Mouse (Mus musculus): ENCODE results near the gene Gm45140. TPM values are rescaled to one million over a fixed set of nuclear protein-coding genes. Genes with fewer than 3 reads are reported as not detected.
A peak's percentile ranks its signal among the peaks of the same experiment; 100 is the strongest.

Gene Gm45140
- 2.5 and 8.9 TPM in 2 replicates for polyA plus RNA-seq (2011; ENCODE audit: insufficient read length, low read depth, missing spikeins)

DNA sequence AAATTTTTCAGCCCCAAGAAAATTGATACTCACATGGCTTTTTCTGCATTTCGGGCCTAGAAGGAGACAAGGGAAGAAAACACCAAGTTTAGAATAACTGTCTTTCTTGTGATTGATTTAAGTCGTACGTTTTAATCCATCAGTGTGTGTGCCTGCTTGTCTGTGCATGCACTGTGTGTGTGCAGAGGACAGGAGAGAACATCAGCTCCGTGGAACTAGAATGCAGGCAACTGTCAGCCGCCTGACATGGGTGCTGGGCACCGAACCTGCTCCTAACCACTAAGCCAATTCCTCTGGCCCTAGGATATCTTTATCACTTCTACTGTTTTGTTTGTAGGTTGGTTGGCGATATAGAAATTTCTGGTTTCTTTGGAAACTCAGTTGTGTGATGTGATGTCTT lies at the start of gene Gm45140:
Gene Gm45140, minus strand, starts transcription at position 101 of the 400 bp plus-strand sequence.
- Histone ChIP-seq H3K4me1 (ENCODE audit: control insufficient read depth, insufficient read depth, low read length) (no peaks in the 10 kb centered on the region), H3K4me3 (ENCODE audit: insufficient read depth, low read length) (no peak within 1 kb of the TSS)
- no peak for TF ChIP-seq POLR2A (IDR thresholded peaks at IDR 0.05; ENCODE audit: low read depth, low read length)
- TF ChIP-seq CTCF (IDR thresholded peaks at IDR 0.05; ENCODE audit: borderline replicate concordance, insufficient read depth, low read length) = no peak

DNA sequence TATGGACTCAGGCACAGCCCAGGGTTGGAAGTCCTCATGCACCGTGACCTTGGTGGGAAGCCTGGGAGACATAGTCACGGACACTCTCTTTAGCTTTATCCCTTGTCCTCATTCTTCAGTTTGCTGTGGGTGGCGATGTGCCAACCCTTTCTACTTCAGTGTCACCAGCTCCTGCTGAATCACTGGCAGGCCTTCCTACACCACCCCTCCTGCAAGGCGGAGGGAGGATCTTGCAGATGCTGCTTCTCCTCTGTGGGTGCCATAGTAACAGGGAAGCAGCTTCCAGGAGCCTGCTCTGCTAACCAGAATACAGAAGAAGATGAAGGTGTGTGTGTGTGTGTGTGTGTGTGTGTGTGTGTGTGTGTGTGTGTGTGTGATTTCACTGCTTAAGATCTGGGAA lies 47.2 kb upstream of the Gm45140 start:
- H3K4me1 ChIP-seq (ENCODE audit: control insufficient read depth, insufficient read depth, low read length) = no peaks in the 10 kb centered on the region
- TF ChIP-seq CTCF (IDR thresholded peaks at IDR 0.05; ENCODE audit: borderline replicate concordance, insufficient read depth, low read length) (no peak), POLR2A (IDR thresholded peaks at IDR 0.05; ENCODE audit: low read depth, low read length) (no peak)
- H3K27ac ChIP-seq (ENCODE audit: insufficient read depth, low read length) = no peak overlapping the region
- H3K4me3 ChIP-seq (ENCODE audit: insufficient read depth, low read length) = no peak overlapping the region

More for the DNA sequence above, at the start of gene Gm45140:
- H3K27ac ChIP-seq (ENCODE audit: insufficient read depth, low read length) = no peak within 1 kb of the TSS

DNA sequence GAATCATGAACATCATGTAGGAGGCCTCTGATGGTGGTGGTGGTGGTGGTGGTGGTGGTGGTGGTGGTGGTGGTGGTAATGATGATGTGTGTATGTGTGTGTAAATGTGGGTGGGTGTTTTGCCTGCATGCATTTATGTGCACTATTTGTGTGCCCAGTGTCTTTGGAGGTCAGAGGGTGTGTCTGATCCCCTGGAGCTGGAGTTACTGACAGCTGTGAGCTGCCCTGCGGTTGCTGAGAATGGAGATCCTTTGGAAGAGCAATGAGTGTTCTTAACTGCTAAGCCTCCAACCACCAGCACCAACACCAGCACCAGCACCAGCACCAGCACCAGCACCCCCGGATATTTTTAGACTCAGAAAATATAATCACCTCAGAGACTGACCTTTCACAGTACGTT lies 46.6 kb upstream of the Gm45140 start:
- H3K4me1 ChIP-seq (ENCODE audit: control insufficient read depth, insufficient read depth, low read length) = no peaks in the 10 kb centered on the region

DNA sequence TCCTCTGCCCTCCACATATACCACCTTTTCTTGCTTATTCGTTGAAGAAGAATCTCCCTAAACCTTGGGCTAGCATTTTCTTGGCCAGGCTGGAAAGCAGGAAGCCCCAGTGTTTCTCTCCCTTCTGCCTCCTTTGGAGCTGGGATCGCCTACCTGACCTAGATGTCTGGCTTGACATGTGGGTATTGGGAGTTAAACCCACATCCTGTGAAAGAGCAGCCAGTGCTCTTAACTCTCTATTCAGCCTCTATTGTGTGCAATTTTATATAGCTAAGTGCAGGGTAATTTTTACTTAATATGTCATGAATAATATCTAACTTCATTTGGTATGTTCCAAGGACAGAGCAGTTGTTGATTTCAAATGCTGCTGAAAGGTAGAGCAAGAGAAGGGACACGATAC lies 44.0 kb upstream of the Gm45140 start:
- no peak overlapping the region for H3K4me3 ChIP-seq (ENCODE audit: insufficient read depth, low read length)
- TF ChIP-seq CTCF (IDR thresholded peaks at IDR 0.05; ENCODE audit: borderline replicate concordance, insufficient read depth, low read length) = no peak
- H3K4me1 ChIP-seq (ENCODE audit: control insufficient read depth, insufficient read depth, low read length) = peaks cover 6% of the 10 kb centered on the region; the same call in 1 of the 2 replicates
- no peak overlapping the region for H3K27ac ChIP-seq (ENCODE audit: insufficient read depth, low read length)

More for the DNA sequence above, 46.6 kb upstream of the Gm45140 start:
- Histone ChIP-seq H3K27ac (ENCODE audit: insufficient read depth, low read length) (no peak overlapping the region), H3K4me3 (ENCODE audit: insufficient read depth, low read length) (no peak overlapping the region)
- TF ChIP-seq CTCF (IDR thresholded peaks at IDR 0.05; ENCODE audit: borderline replicate concordance, insufficient read depth, low read length) (no peak), POLR2A (IDR thresholded peaks at IDR 0.05; ENCODE audit: low read depth, low read length) (no peak)

DNA sequence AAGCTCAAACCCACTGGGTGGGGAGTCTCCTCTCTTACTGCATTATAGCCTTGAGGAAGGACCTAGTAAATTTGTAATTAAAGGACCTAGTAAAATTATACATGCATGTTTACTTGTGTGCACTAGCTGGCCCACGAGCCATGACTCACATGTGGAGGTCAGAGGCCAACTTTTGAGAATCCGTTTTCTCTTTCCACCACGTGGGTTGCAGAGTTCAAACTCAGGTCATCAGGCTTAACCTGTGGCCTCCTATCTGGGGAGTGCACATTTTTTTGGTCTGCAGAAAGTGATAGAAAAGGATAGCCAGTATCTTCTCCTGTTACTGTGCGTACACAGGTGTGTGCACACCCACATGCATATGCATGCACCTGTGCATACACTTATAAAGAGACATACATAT lies 43.4 kb upstream of the Gm45140 start:
- H3K4me3 ChIP-seq (ENCODE audit: insufficient read depth, low read length) = no peak overlapping the region
- no peak overlapping the region for H3K27ac ChIP-seq (ENCODE audit: insufficient read depth, low read length)
- H3K4me1 ChIP-seq (ENCODE audit: control insufficient read depth, insufficient read depth, low read length) = peaks cover 6% of the 10 kb centered on the region; the same call in 1 of the 2 replicates
- TF ChIP-seq POLR2A (IDR thresholded peaks at IDR 0.05; ENCODE audit: low read depth, low read length) (no peak), CTCF (IDR thresholded peaks at IDR 0.05; ENCODE audit: borderline replicate concordance, insufficient read depth, low read length) (no peak)

DNA sequence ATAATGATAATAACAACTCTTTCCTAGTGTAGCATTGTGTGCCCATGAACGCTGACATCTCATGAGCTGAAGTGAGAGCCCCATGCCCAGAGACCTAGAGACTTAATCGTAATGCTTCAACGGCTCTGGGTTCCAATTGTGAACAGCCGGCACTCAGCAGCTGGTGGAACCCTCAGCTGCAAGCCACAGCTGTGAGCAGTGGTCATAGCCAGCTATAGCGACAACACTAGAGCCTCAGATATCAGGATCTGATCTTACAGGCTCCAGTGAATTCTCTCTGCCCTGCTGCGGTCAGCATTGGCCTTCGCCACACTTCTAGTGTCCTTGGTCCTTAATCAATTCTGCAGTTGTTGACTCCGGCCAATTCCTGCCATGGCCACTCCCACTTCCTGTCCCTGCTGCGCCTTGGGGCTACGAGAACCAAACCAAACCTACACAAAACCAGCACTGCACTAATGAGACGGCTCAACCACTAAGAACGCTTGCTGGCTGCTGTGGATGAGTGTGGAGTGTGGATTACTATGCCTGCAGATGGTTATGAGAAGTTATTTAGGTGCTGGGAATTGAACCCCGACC lies 40.6 kb upstream of the Gm45140 start:
- H3K27ac ChIP-seq (ENCODE audit: insufficient read depth, low read length) = no peak overlapping the region; the same call in 1 of the 2 replicates
- no peak overlapping the region for H3K4me3 ChIP-seq (ENCODE audit: insufficient read depth, low read length)
- H3K4me1 ChIP-seq (ENCODE audit: control insufficient read depth, insufficient read depth, low read length) = peaks cover 6% of the 10 kb centered on the region; the same call in 1 of the 2 replicates
- TF ChIP-seq CTCF (IDR thresholded peaks at IDR 0.05; ENCODE audit: borderline replicate concordance, insufficient read depth, low read length) = no peak
- TF ChIP-seq POLR2A (IDR thresholded peaks at IDR 0.05; ENCODE audit: low read depth, low read length) = no peak

DNA sequence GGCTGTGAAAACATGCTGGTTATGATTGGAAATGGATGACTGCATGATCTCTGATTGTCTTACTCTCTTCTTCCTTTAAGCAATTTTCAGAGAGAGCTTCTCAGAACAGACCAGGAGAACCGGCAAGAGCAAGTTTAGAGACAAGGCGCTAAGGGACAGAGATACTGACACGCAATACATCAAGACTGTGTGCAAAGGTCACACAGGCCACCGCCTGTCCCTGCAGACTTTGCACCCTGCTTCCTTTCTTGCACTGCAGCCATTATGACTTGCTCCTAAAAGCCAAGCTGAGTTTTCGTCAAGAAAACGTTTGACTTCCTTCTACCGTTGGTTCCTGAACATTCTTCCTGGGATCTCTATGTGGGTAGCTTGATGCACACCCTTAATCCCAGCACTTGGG lies 40.0 kb upstream of the Gm45140 start:
- H3K27ac ChIP-seq (ENCODE audit: insufficient read depth, low read length) = peak overlapping the region; percentile 84
- peaks cover 6% of the 10 kb centered on the region; the same call in 1 of the 2 replicates for H3K4me1 ChIP-seq (ENCODE audit: control insufficient read depth, insufficient read depth, low read length)
- TF ChIP-seq CTCF (IDR thresholded peaks at IDR 0.05; ENCODE audit: borderline replicate concordance, insufficient read depth, low read length) (no peak), POLR2A (IDR thresholded peaks at IDR 0.05; ENCODE audit: low read depth, low read length) (no peak)

DNA sequence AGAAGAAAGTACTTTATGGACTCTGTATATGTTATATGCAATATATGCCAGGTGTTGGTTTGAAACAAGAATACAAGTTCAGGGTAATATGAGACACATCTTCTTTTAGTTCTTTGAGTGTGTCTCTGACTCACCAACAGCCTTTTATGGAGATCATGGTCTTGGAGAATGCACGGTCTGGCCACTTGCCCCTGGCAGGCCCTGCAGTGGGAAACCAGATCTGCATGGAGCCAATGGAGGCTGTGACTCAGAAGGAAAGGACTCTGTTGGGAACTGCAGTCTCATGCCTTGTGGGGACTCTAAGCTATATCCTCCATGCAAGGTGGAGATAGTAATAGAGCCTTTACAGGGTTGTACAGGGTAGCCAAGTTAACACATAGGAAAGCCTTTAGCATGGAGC lies 39.5 kb upstream of the Gm45140 start:
- peak overlapping the region; percentile 84 for H3K27ac ChIP-seq (ENCODE audit: insufficient read depth, low read length)
- TF ChIP-seq CTCF (IDR thresholded peaks at IDR 0.05; ENCODE audit: borderline replicate concordance, insufficient read depth, low read length) (no peak), POLR2A (IDR thresholded peaks at IDR 0.05; ENCODE audit: low read depth, low read length) (no peak)
- H3K4me3 ChIP-seq (ENCODE audit: insufficient read depth, low read length) = no peak overlapping the region

More for the DNA sequence above, 40.0 kb upstream of the Gm45140 start:
- no peak overlapping the region for H3K4me3 ChIP-seq (ENCODE audit: insufficient read depth, low read length)

DNA sequence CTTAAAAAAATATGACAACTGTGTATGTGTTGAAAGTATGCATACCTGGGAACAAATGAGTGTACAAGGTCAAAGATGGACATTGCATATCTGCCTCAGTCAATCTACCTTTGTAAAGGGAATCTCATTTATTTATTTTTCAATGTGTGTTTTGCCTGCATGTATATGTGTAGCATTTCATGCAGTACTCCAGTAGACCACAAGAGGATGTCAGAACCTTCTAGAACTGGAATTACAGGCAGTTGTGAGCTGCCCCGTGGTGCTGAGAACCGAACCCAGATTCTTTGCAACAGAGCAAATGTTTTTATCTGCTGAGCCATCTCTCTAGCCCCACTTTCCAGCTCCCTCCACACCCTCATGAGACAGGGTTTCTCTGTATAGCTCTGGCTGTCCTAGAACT lies 38.4 kb upstream of the Gm45140 start:
- Histone ChIP-seq H3K27ac (ENCODE audit: insufficient read depth, low read length) (no peak overlapping the region), H3K4me1 (ENCODE audit: control insufficient read depth, insufficient read depth, low read length) (peaks cover 6% of the 10 kb centered on the region; the same call in 1 of the 2 replicates), H3K4me3 (ENCODE audit: insufficient read depth, low read length) (no peak overlapping the region)
- TF ChIP-seq POLR2A (IDR thresholded peaks at IDR 0.05; ENCODE audit: low read depth, low read length) (no peak), CTCF (IDR thresholded peaks at IDR 0.05; ENCODE audit: borderline replicate concordance, insufficient read depth, low read length) (no peak)

More for the DNA sequence above, 39.5 kb upstream of the Gm45140 start:
- peaks cover 6% of the 10 kb centered on the region; the same call in 1 of the 2 replicates for H3K4me1 ChIP-seq (ENCODE audit: control insufficient read depth, insufficient read depth, low read length)

DNA sequence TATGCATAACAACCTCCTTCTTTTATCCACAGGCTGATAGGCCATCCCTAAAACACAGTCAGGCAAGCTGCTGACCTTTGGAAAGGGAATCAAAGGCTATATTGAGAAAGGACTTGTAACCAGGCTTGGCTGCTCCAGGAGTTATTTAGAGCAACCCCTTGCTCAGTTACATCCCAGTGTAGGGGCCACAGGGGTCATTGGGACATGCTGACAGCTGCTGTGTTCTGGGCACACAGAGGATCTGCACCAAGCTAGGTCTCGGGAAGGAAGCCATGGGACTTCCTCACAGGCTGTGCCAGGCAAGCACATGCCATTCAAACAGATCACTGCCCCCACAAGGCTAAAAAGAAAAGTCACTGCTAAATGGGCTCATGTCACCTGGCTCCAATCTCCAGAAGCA lies 37.5 kb upstream of the Gm45140 start:
- TF ChIP-seq POLR2A (IDR thresholded peaks at IDR 0.05; ENCODE audit: low read depth, low read length) (no peak), CTCF (IDR thresholded peaks at IDR 0.05; ENCODE audit: borderline replicate concordance, insufficient read depth, low read length) (no peak)
- peaks cover 10% of the 10 kb centered on the region for H3K4me1 ChIP-seq (ENCODE audit: control insufficient read depth, insufficient read depth, low read length)
- H3K27ac ChIP-seq (ENCODE audit: insufficient read depth, low read length) = peak overlapping the region; percentile 54; the same call in 1 of the 2 replicates
- H3K4me3 ChIP-seq (ENCODE audit: insufficient read depth, low read length) = no peak overlapping the region

All from embryonic fibroblast, embryonic 13.5 days (primary cell).